In the genomic region with DNA sequence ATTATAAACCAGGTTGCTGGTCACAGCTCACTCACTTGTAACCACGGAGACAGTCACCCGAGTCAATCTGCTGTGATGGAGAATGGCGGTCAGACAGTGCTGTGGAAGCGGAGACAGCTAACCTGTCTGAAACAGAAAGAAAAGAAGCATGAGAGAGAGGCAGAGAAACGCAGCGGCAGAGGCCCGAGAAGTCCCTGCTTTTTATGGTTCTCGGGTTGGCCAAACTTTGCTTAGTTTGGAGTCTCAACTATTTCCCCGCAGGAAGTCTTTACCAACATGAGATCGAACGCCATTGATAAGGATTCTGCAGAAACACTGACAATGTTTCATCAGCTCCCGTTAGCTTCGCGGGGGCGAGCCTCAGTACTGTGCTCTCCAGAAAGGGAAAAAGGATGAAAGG, we compare ENCODE assay signal across 10 mouse cellular contexts. TPM values are rescaled to one million over a fixed set of nuclear protein-coding genes. Genes with fewer than 3 reads are reported as not detected.
DNase-seq lines count a peak whose midpoint lies in the region; ATAC-seq and TF ChIP-seq lines count a peak whose summit lies in the region.
"Had no signal": no experiment of that assay in that cellular context is flagged by ENCODE, and none has a peak within 500 bp of the region (broad histone marks: within the 10 kb centered on the region; RNA-seq: fewer than 3 reads in every experiment).

No protein-coding gene starts in this region.

- ATAC-seq in heart, embryonic 16.5 days (replicated peaks; ENCODE audit: extremely low read depth, insufficient read depth, low FRiP score): no peak
- ATAC-seq in stomach, embryonic 15.5 days (ENCODE audit: insufficient read depth, low FRiP score, low read depth): no peak
- no peak for ATAC-seq in stomach, postnatal 0 days (ENCODE audit: low FRiP score, low TSS enrichment)
- no peak for ATAC-seq in intestine, postnatal 0 days
- no peak for ATAC-seq in stomach, embryonic 16.5 days (ENCODE audit: insufficient read depth, low FRiP score)
- ATAC-seq: forebrain, embryonic 14.5 days had no signal

- intact Hi-C loops in heart, postnatal 10 days (cut with DNase I): no loop called here

- H3K4me3 ChIP-seq in heart, embryonic 16.5 days (ENCODE audit: low read length): no peak overlapping the region
- no peak overlapping the region for H3K4me3 ChIP-seq in stomach, embryonic 15.5 days (replicated peaks)
- H3K4me3 ChIP-seq in stomach, postnatal 0 days (ENCODE audit: low read depth, low read length): no peak overlapping the region
- no peak overlapping the region for H3K4me3 ChIP-seq in intestine, postnatal 0 days (ENCODE audit: low read depth, low read length)
- no peak overlapping the region for H3K4me3 ChIP-seq in stomach, embryonic 16.5 days (replicated peaks; ENCODE audit: low read length)
- H3K4me3 ChIP-seq: heart, adult 2 months had no signal

- peaks cover 25% of the 10 kb centered on the region for H3K4me1 ChIP-seq in heart, embryonic 16.5 days (ENCODE audit: control insufficient read depth, insufficient read depth, low read length)
- H3K4me1 ChIP-seq in stomach, embryonic 15.5 days: peaks cover 7% of the 10 kb centered on the region; the same call in 1 of the 2 replicates
- peaks cover 4% of the 10 kb centered on the region; the same call in 1 of the 2 replicates for H3K4me1 ChIP-seq in stomach, postnatal 0 days (replicated peaks; ENCODE audit: control insufficient read depth, insufficient read depth)
- no peaks in the 10 kb centered on the region; the same call in 1 of the 2 replicates for H3K4me1 ChIP-seq in intestine, postnatal 0 days (replicated peaks; ENCODE audit: control insufficient read depth, insufficient read depth, low read length)
- peaks cover 10% of the 10 kb centered on the region for H3K4me1 ChIP-seq in stomach, embryonic 16.5 days (ENCODE audit: control insufficient read depth, insufficient read depth, low read length)

- H3K36me3 ChIP-seq in heart, embryonic 16.5 days (ENCODE audit: control insufficient read depth, insufficient read depth): no peaks in the 10 kb centered on the region
- H3K36me3 ChIP-seq in stomach, embryonic 15.5 days: no peaks in the 10 kb centered on the region
- H3K36me3 ChIP-seq in stomach, postnatal 0 days (ENCODE audit: control insufficient read depth, insufficient read depth, low read length): no peaks in the 10 kb centered on the region
- H3K36me3 ChIP-seq in intestine, postnatal 0 days (ENCODE audit: control insufficient read depth, insufficient read depth): no peaks in the 10 kb centered on the region
- H3K36me3 ChIP-seq in stomach, embryonic 16.5 days (ENCODE audit: control insufficient read depth, insufficient read depth, low read length): no peaks in the 10 kb centered on the region

- TF ChIP-seq EP300 in stomach, postnatal 0 days (optimal IDR thresholded peaks at IDR 0.05): no peak

- no peaks in the 10 kb centered on the region for H3K27me3 ChIP-seq in heart, embryonic 16.5 days (ENCODE audit: control insufficient read depth, insufficient read depth, low read length)
- H3K27me3 ChIP-seq in stomach, embryonic 15.5 days (replicated peaks): no peaks in the 10 kb centered on the region
- H3K27me3 ChIP-seq in stomach, postnatal 0 days (ENCODE audit: control insufficient read depth, insufficient read depth, low read length): no peaks in the 10 kb centered on the region
- H3K27me3 ChIP-seq in intestine, postnatal 0 days (replicated peaks; ENCODE audit: control insufficient read depth, insufficient read depth, low read length): no peaks in the 10 kb centered on the region
- H3K27me3 ChIP-seq in stomach, embryonic 16.5 days (ENCODE audit: control insufficient read depth, insufficient read depth, low read length): no peaks in the 10 kb centered on the region

- no peak overlapping the region for H3K27ac ChIP-seq in heart, embryonic 16.5 days (ENCODE audit: low read length)
- no peak overlapping the region for H3K27ac ChIP-seq in stomach, embryonic 15.5 days
- H3K27ac ChIP-seq in stomach, postnatal 0 days (replicated peaks): no peak overlapping the region
- no peak overlapping the region for H3K27ac ChIP-seq in intestine, postnatal 0 days (ENCODE audit: low read depth, low read length)
- no peak overlapping the region for H3K27ac ChIP-seq in stomach, embryonic 16.5 days (ENCODE audit: low read length)
- H3K27ac ChIP-seq: heart, adult 2 months had no signal

- DNase-seq in heart, postnatal 10 days: no peak
- DNase-seq in stomach, postnatal 0 days (ENCODE audit: low spot score): no peak
- no peak for DNase-seq in gastrocnemius, postnatal 4 days (ENCODE audit: low spot score in 2 of 2)
- no peak for DNase-seq in left cerebral cortex, adult 11 months (ENCODE audit: low spot score)
- DNase-seq: heart, adult 2 months had no signal

- H3K9ac ChIP-seq in heart, embryonic 16.5 days (ENCODE audit: low read length): no peak overlapping the region
- H3K9ac ChIP-seq in stomach, embryonic 15.5 days: no peak overlapping the region
- H3K9ac ChIP-seq in stomach, postnatal 0 days (ENCODE audit: low read length): no peak overlapping the region
- H3K9ac ChIP-seq in intestine, postnatal 0 days (ENCODE audit: low read depth, low read length): no peak overlapping the region
- no peak overlapping the region for H3K9ac ChIP-seq in stomach, embryonic 16.5 days (ENCODE audit: low read length)

- TF ChIP-seq CTCF in stomach, postnatal 0 days (IDR thresholded peaks at IDR 0.05; ENCODE audit: low read depth): no peak
- TF ChIP-seq CTCF in intestine, postnatal 0 days (IDR thresholded peaks at IDR 0.05; ENCODE audit: low read depth): no peak

- WGBS in heart, embryonic 16.5 days: 60% methylated on average over 15 of the region's 15 CpGs
- whole genome bisulfite sequencing in stomach, embryonic 15.5 days: 60% methylated on average over 15 of the region's 15 CpGs
- WGBS in stomach, postnatal 0 days: 62% methylated on average over 15 of the region's 15 CpGs
- 61% methylated on average over 15 of the region's 15 CpGs for WGBS in intestine, postnatal 0 days
- WGBS in stomach, embryonic 16.5 days: 65% methylated on average over 15 of the region's 15 CpGs

- H3K4me2 ChIP-seq in heart, embryonic 16.5 days (ENCODE audit: low read depth, low read length): peak overlapping the region; percentile 25; the same call in 1 of the 2 replicates
- H3K4me2 ChIP-seq in stomach, embryonic 15.5 days: peak overlapping the region; percentile 9; the same call in 1 of the 2 replicates
- no peak overlapping the region; the same call in 1 of the 2 replicates for H3K4me2 ChIP-seq in stomach, postnatal 0 days (replicated peaks; ENCODE audit: low read depth)
- peak overlapping the region; percentile 25 for H3K4me2 ChIP-seq in intestine, postnatal 0 days (replicated peaks; ENCODE audit: low read depth)
- H3K4me2 ChIP-seq in stomach, embryonic 16.5 days (ENCODE audit: low read depth, low read length): peak overlapping the region; percentile 39

- no peaks in the 10 kb centered on the region for H3K9me3 ChIP-seq in heart, embryonic 16.5 days (replicated peaks; ENCODE audit: control insufficient read depth, low read length)
- no peaks in the 10 kb centered on the region for H3K9me3 ChIP-seq in stomach, embryonic 15.5 days
- H3K9me3 ChIP-seq in stomach, postnatal 0 days (ENCODE audit: control insufficient read depth, low read length): no peaks in the 10 kb centered on the region
- H3K9me3 ChIP-seq in intestine, postnatal 0 days (ENCODE audit: control insufficient read depth): no peaks in the 10 kb centered on the region
- H3K9me3 ChIP-seq in stomach, embryonic 16.5 days (replicated peaks; ENCODE audit: control insufficient read depth, low read length): no peaks in the 10 kb centered on the region

RNA-seq across cellular contexts. Expression of a gene that starts 29.0 kb away (rescaled TPM):
- 22.8 and 27.2 TPM in 2 replicates for polyA plus RNA-seq in heart, embryonic 16.5 days (2015; fragmentation: Nextera tagmentation; extraction: Ambion mirVana)
- total RNA-seq in heart, postnatal 10 days (2021): 100 to 1,000 TPM; 113 to 127 TPM
- 29.6 and 29.8 TPM in 2 replicates for polyA plus RNA-seq in stomach, embryonic 15.5 days (2015; fragmentation: Nextera tagmentation; extraction: Ambion mirVana)
- 28.4 and 32.9 TPM in 2 replicates for polyA plus RNA-seq in stomach, postnatal 0 days (2015; fragmentation: Nextera tagmentation; extraction: Ambion mirVana)
- polyA plus RNA-seq in intestine, postnatal 0 days (2015; fragmentation: Nextera tagmentation; extraction: Ambion mirVana): 28.7 and 31.7 TPM in 2 replicates
- 13.9 and 14.7 TPM in 2 replicates for polyA plus RNA-seq in stomach, embryonic 16.5 days (2015; fragmentation: Nextera tagmentation; extraction: Ambion mirVana)
- total RNA-seq in gastrocnemius, postnatal 4 days (2021): 10 to 100 TPM; 57.9 to 66.5 TPM
